Mouse (Mus musculus) midbrain, embryonic 11.5 days (tissue): ENCODE measurements around the gene Dis3. TPM values are rescaled to one million over a fixed set of nuclear protein-coding genes. Genes with fewer than 3 reads are reported as not detected.
A peak's percentile ranks its signal among the peaks of the same experiment; 100 is the strongest.

Source experiments
- ATAC-seq: fragments of 200-750 bp; cut with Nextera tagmentation; 2 replicates; pipeline ENCODE4 v1.8.0; 2017; ENCODE audit warnings: moderate TSS enrichment, moderate library complexity; ENCODE audit not compliant: low FRiP score
- DNase-seq: peaks from one replicate; pipeline ENCODE4 v3.0.0; 2015; ENCODE audit warnings: low spot score; ENCODE audit errors: missing footprints
- H3K27ac ChIP-seq: fragments of 300-500 bp; sonication (generic); 2 replicates; pipeline ENCODE4 v1.5.1; 2014; ENCODE audit warnings: low read depth, low read length
- H3K27me3 ChIP-seq: fragments of 300-500 bp; sonication (generic); 2 replicates; pipeline ENCODE4 v1.6.1; 2014; ENCODE audit warnings: mild to moderate bottlenecking, low read length, moderate library complexity, mixed read lengths; ENCODE audit not compliant: control insufficient read depth, insufficient read depth
- H3K36me3 ChIP-seq: fragments of 300-500 bp; sonication (generic); 2 replicates; pipeline ENCODE4 v1.6.1; 2014; ENCODE audit warnings: mild to moderate bottlenecking, low read length, moderate library complexity, mixed read lengths; ENCODE audit not compliant: control insufficient read depth, insufficient read depth
- H3K4me1 ChIP-seq: fragments of 300-500 bp; sonication (generic); 2 replicates; pipeline ENCODE4 v1.6.1; 2014; ENCODE audit warnings: low read length; ENCODE audit not compliant: control insufficient read depth, insufficient read depth
- H3K4me2 ChIP-seq: fragments of 300-500 bp; sonication (generic); 2 replicates; pipeline ENCODE4 v1.6.1; 2014; ENCODE audit warnings: mild to moderate bottlenecking, moderate library complexity
- H3K4me3 ChIP-seq: fragments of 300-500 bp; sonication (generic); 2 replicates; pipeline ENCODE4 v1.5.1; 2014; ENCODE audit warnings: low read depth, low read length
- H3K9ac ChIP-seq: fragments of 300-500 bp; sonication (generic); 2 replicates; pipeline ENCODE4 v1.6.1; 2014; ENCODE audit warnings: low read length
- H3K9me3 ChIP-seq: fragments of 300-500 bp; sonication (generic); 2 replicates; pipeline ENCODE4 v1.6.1; 2016; ENCODE audit warnings: low read length; ENCODE audit not compliant: control insufficient read depth
- WGBS: fragments of 180-500 bp; shearing (Covaris S2); extraction: QIAGEN DNeasy Blood & Tissue Kit; methylation state at CpG from one replicate; pipeline ENCODE4 v1.1.7; 2014; 5-methylcytosine and 5-hydroxymethylcytosine counted together
- polyA plus RNA-seq: library from polyadenylated mRNA; unstranded; fragments of >200 nt; fragmentation: Nextera tagmentation; extraction: Ambion mirVana; gene quantifications from 2 replicates; pipeline ENCODE4 v1.2.1, GENCODE M21; 2014

Dis3 gene
- polyA plus RNA-seq = 44.9 and 46.0 TPM in 2 replicates

DNA sequence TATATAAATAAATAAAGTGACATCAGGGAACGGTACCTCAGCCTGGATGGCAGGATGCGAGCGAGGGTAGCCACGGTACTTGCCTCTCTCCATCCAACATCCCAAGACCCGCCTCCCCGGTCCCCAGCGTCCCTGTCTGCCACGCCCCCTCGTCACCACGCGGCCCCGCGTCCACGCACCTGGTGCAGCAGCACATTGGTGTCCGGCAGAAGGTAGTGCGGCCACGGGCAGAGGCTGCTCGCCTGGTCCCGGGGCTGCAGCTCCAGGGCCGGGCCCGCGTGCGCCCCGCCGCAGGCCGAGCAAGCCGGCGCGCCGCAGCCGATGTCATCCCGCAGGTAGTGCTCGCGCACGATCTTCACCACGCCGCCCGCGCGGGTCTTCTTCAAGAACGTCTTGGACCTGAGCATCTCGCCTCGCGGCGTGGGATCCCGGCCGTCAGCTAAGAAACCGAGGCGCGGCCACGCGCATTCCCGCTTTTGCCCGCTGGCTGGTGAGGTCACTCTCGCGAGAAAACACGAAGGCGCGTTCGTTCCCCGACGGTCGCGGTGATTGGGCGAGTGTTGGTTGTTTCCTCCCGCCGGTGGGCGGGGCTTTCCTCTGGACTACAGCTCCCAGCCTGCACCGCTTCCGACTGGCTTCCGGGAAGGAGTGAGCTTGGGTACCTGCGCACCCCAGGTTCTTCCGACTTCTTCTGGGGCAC, at the start of gene Dis3, which contains the start of gene Pibf1:
TSS of gene Dis3 (minus strand) at position 504 of the 700 bp plus-strand sequence.
TSS of gene Pibf1 (plus strand) at position 158 of the 700 bp plus-strand sequence.
- ATAC-seq = peak; percentile 99
- Histone ChIP-seq H3K4me1 (peaks cover 7% of the 10 kb centered on the region), H3K36me3 (no peaks in the 10 kb centered on the region), H3K9me3 (no peaks in the 10 kb centered on the region), H3K27ac (peak within 1 kb of the TSS; percentile 52; the same call in 1 of the 2 replicates), H3K4me2 (peak within 1 kb of the TSS; percentile 54), H3K4me3 (peak within 1 kb of the TSS; percentile 88), H3K27me3 (no peaks in the 10 kb centered on the region), H3K9ac (peak within 1 kb of the TSS; percentile 90)
- DNase-seq = peak; percentile 100
- under 1% methylated on average over 71 of the region's 73 CpGs for WGBS

DNA sequence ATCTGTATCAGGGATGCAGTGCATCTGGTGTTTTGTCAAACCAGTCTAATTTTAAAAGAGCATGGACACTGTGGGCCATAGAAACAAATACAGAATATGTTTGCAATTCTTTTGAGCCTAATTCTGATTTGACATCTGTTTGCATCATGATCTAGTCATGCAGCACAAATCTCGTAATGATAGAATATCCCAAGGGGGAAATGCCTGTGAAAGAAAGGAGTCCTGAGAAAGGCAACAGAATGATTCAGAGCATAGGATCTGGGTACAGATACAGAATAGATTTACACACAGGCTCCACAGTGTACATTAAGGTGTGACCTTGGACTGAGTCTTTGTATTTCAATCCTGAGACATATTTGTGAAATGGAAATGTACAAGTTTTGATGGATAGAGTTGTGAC, 47.3 kb upstream of the Dis3 start:
- H3K36me3 ChIP-seq = no peaks in the 10 kb centered on the region
- H3K27me3 ChIP-seq = no peaks in the 10 kb centered on the region
- no peaks in the 10 kb centered on the region for H3K4me1 ChIP-seq
- ATAC-seq (no peak), DNase-seq (no peak)
- 64% methylated on average over 1 of the region's 1 CpGs for WGBS
- H3K4me2 ChIP-seq = no peak overlapping the region
- no peak overlapping the region for H3K4me3 ChIP-seq
- no peaks in the 10 kb centered on the region for H3K9me3 ChIP-seq
- no peak overlapping the region for H3K9ac ChIP-seq
- no peak overlapping the region for H3K27ac ChIP-seq

DNA sequence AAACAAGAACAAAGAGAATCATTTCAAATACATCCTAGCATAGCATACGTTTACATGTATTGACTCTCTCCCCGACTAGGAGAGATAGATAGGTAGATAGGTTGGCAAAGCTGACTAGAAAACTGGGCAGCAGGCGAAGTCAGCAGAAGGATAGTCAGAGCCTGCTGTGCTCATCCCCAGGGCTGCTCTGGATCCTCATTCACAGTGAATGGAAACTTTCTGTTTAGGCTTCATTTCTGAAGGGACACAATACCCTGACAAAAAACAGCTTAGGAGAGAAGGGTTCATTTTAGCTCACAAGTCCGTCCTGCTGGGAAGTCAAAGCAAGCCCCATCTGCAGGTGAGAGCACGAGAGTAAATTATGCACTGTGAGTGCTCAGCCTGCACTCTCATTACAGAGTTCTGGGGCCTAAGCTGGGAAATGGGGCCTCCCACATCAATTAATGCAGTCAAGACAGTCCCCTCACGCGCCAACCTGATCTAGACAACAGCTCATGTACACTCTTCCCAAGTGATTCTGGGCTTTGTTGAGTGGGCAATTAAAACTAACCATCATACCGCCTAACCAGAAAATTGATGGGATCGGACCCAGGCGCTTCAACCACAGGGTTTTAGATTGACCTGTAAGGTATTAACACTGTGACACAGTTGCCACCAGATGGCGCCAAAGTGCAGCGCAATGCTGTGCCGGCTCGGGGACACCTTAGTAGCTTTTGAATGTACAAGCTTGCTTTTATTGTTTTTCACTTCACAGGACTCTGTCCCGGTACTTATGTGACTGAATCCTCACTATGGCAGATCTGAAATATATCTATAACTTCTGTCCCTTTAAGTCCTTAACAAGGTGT, 42.4 kb upstream of the Dis3 start:
- whole genome bisulfite sequencing = 23% methylated on average over 15 of the region's 15 CpGs
- peak; percentile 98 for DNase-seq
- no peak overlapping the region for H3K27ac ChIP-seq
- no peaks in the 10 kb centered on the region for H3K27me3 ChIP-seq
- ATAC-seq = peak; percentile 91
- no peaks in the 10 kb centered on the region for H3K36me3 ChIP-seq
- no peak overlapping the region for H3K4me3 ChIP-seq
- H3K4me2 ChIP-seq = no peak overlapping the region
- H3K4me1 ChIP-seq = no peaks in the 10 kb centered on the region
- H3K9me3 ChIP-seq = no peaks in the 10 kb centered on the region
- no peak overlapping the region for H3K9ac ChIP-seq

DNA sequence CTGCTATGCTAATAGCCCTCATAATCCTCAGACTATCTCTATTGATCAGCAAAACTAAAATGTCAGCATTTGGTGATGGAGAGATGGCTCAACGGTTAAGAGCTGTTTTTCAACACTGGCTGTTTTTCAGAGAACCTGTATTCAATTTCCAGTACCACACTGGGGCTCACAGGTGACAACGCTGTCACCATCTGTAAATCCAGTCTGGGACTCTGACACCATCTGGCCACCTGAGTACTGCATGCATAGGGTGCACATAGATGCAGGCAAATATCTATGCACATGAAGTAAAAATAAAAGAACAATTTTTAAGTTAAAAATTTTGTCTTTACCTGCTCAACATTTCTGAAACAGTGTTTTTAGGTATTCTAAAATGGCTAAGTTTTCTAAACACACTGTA, 40.5 kb upstream of the Dis3 start:
- H3K27me3 ChIP-seq = no peaks in the 10 kb centered on the region
- no peak overlapping the region for H3K4me3 ChIP-seq
- WGBS = 94% methylated on average over 2 of the region's 2 CpGs
- H3K27ac ChIP-seq = no peak overlapping the region
- no peak for ATAC-seq
- no peak overlapping the region for H3K4me2 ChIP-seq
- H3K9ac ChIP-seq = no peak overlapping the region
- no peaks in the 10 kb centered on the region for H3K36me3 ChIP-seq
- DNase-seq = no peak
- H3K4me1 ChIP-seq = no peaks in the 10 kb centered on the region
- no peaks in the 10 kb centered on the region for H3K9me3 ChIP-seq

DNA sequence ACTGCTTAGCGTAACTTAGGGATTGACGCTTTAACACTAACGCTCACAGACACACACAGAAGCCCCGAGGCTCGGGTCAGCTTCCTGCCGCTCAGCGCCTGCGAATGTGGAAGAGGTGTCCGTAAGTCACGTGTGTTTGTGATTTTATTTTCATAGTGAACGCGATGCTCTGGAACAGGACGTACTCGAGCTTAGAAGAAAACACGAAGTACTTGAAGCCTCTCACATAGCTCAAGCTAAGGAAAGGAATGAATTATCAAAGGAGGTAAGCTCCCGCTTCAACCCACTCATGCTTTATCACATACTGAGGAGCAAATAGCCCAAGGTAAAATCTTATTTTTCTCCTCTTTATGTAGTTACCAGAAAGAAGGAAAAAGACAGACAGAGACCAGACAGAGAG, 36.7 kb upstream of the Dis3 start:
- H3K27ac ChIP-seq = no peak overlapping the region
- H3K27me3 ChIP-seq = no peaks in the 10 kb centered on the region
- no peak overlapping the region for H3K4me2 ChIP-seq
- ATAC-seq = no peak
- no peak for DNase-seq
- H3K9me3 ChIP-seq = no peaks in the 10 kb centered on the region
- no peaks in the 10 kb centered on the region for H3K36me3 ChIP-seq
- WGBS = 95% methylated on average over 16 of the region's 16 CpGs
- H3K4me1 ChIP-seq = no peaks in the 10 kb centered on the region
- H3K9ac ChIP-seq = no peak overlapping the region
- H3K4me3 ChIP-seq = no peak overlapping the region

DNA sequence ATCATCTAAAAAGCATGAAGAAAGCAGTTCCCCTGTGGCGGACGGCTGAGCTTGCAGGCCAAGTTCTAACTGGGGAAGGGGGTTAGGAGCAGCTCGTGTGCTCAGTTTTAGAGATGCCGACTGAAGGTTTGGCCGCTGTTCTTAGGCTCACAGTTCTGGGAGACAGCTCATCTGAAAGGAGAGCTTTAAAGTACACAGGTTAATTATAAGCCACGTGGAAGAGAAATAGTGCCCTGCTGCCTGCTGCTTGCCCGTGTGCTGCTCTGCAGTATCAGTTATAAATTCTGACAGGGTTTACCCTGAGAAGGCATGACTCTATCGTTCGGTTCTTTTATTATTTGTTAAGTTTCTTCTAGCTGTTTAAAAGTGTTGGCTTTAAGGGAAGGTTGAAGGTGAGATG, 36.2 kb upstream of the Dis3 start:
- ATAC-seq = no peak
- H3K9me3 ChIP-seq = no peaks in the 10 kb centered on the region
- H3K4me1 ChIP-seq = no peaks in the 10 kb centered on the region
- no peaks in the 10 kb centered on the region for H3K27me3 ChIP-seq
- H3K4me2 ChIP-seq = no peak overlapping the region
- no peak overlapping the region for H3K27ac ChIP-seq
- DNase-seq = no peak
- no peak overlapping the region for H3K9ac ChIP-seq
- WGBS = 94% methylated on average over 9 of the region's 9 CpGs
- H3K4me3 ChIP-seq = no peak overlapping the region
- no peaks in the 10 kb centered on the region for H3K36me3 ChIP-seq

DNA sequence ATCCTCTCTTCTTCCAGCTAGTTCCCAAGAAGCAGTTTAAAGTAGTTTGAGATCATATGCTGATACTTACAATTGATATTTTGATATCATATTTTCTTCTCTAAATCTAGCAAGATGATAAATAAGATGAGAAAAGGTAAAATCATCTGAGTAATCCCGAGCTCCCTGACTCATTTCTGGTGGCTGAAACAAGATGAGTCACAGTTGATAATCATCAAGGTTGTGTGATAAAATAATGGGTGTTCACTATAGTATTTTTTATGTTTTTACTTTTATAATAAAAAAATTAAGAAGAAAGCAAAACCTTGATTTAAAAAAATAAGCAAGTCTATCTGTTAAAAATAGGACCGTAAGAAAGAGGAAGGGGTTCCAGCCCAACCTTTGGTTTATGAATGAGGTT, 34.5 kb upstream of the Dis3 start:
- H3K4me3 ChIP-seq = no peak overlapping the region
- H3K36me3 ChIP-seq = no peaks in the 10 kb centered on the region
- no peaks in the 10 kb centered on the region for H3K9me3 ChIP-seq
- no peak overlapping the region for H3K9ac ChIP-seq
- no peak overlapping the region for H3K4me2 ChIP-seq
- no peaks in the 10 kb centered on the region for H3K27me3 ChIP-seq
- ATAC-seq = no peak
- H3K27ac ChIP-seq = no peak overlapping the region
- 97% methylated on average over 2 of the region's 2 CpGs for WGBS
- H3K4me1 ChIP-seq = no peaks in the 10 kb centered on the region
- no peak for DNase-seq

DNA sequence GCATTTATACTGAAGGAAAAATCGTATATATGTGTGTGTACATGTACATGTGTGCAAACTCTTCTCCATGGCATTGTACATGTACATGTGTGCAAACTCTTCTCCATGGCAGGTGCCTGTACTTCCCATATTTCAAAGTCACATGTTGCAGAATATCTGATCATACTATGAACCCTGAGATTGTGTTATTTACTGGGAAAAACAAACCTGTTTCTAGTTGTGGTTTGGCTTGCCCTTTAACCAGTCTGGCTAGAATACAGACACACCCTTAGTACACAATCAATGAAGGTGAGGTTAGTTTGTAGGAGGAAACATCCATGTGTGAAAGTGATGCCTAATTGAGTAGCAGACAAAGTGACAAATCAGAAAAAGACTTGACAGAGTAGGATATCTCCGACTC, 29.5 kb upstream of the Dis3 start:
- H3K4me2 ChIP-seq = no peak overlapping the region
- no peak overlapping the region for H3K27ac ChIP-seq
- WGBS = 90% methylated on average over 2 of the region's 2 CpGs
- no peaks in the 10 kb centered on the region for H3K4me1 ChIP-seq
- ATAC-seq = no peak
- H3K9ac ChIP-seq = no peak overlapping the region
- H3K9me3 ChIP-seq = no peaks in the 10 kb centered on the region
- H3K4me3 ChIP-seq = no peak overlapping the region
- no peak for DNase-seq
- no peaks in the 10 kb centered on the region for H3K27me3 ChIP-seq
- H3K36me3 ChIP-seq = no peaks in the 10 kb centered on the region

DNA sequence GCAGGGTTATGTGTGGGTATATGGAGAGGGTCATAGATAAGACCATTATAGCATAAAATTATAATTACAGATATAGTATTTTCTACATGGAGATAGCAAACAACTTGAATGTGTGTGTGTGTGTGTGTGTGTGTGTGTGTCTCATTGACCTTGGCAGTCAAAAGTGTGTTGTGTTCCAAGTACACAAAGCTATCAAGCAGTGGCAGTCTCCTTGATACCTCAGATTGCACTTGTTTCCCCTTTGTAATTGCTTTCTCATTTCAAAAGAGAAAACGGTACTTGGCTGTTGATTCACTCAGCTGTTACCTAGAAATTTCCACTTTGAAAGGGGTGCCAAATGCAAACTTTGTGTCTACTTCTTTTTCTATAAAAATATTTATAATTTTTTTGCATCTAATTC, 27.9 kb upstream of the Dis3 start:
- H3K36me3 ChIP-seq = no peaks in the 10 kb centered on the region
- H3K9me3 ChIP-seq = no peaks in the 10 kb centered on the region
- DNase-seq (peak; percentile 4), ATAC-seq (no peak)
- H3K27ac ChIP-seq = no peak overlapping the region
- 88% methylated on average over 1 of the region's 1 CpGs for WGBS
- no peaks in the 10 kb centered on the region for H3K4me1 ChIP-seq
- H3K9ac ChIP-seq = no peak overlapping the region
- no peak overlapping the region for H3K4me3 ChIP-seq
- no peak overlapping the region for H3K4me2 ChIP-seq
- no peaks in the 10 kb centered on the region for H3K27me3 ChIP-seq
